Mouse (Mus musculus) kidney, postnatal 14 days (tissue): ENCODE measurements at regions not wholly inside any gene's neighbourhood (a gene's known extent, or its start where the extent isn't known, plus 50 kb on each side); places are given as distances from the start of the nearest gene placed in this dataset.

Experiments
- DNase-seq: peaks from one replicate; pipeline ENCODE4 v3.0.0; 2022; ENCODE audit warnings: mixed read lengths

DNA sequence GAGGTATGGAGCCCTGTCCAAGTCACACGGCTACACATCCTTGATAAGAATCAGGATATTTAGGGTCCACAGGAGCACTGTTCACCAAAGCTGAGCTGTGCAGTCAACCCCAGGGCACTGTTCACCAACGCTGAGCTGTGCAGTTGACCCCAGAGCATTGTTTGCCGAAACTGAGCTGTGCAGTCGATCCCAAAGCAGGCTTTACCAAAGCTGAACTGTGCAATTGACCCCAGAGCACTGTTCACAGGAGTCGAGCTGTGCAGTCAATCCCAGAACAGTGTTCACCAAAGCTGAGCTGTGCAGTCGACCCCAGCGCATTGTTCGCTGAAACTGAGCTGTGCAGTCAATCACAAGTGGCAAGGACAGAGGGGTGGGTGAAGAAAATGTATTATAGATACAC lies 236.0 kb downstream of the 3110018I06Rik start:
- DNase-seq = no peak

DNA sequence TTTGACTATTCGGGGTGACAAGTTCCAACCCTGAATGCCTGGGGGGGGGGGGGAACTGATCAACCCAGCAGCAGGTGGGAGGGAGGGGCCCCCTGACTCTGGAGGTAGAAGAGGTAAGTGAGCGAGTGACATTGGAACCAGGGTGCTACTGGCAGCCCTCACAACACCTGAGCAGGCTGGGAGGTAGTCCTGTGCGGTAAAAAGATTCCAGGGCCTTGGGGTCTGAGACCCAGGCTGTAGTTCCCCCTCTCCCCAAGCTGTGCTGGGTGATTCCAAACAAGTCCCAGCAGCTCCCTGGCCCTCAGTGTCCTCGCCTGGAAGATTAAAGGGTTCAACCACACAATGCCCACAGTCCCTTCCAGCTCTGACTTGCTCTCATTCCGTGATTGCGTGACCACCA lies 240.4 kb downstream of the 3110018I06Rik start:
- no peak for DNase-seq

DNA sequence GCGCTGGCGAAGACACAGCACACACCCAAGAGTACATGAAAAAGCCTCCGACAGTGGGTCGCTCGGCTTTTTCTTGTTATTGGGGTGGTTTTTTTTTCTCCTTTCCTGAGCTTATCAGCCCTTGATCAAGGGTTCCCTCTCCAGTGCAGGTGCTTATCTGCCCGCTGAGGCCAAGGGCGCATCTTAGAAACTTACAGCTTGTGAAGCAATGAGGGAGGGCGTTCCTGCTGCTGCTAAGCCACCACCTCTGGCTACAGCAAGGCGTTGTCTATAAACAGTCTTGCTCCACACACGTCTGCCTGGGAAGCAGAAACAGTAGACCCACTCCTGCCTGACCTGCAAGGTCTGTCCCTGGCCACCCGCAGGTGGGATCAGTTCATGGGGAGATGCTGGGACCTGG lies 240.9 kb downstream of the 3110018I06Rik start:
- no peak for DNase-seq

DNA sequence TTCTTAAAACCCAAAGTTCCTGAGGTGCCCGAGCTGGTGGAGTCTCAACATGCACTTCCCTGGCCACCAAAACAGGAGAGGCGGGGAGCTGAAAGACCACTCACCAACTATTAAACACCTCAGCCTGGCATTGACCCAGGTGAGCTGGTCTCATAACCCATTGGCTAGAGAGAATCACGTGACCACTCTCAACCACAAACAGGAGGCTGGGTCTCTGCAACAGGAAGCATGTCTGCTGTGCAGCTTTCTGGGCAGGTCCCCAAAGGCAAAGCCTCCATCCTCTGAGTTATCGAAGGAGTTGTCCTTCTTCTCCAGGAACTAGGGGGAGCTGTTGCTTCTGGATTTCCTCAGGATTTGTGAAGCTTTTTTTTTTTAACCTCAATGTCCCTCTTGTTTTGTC lies 242.5 kb downstream of the 3110018I06Rik start:
- DNase-seq = no peak

DNA sequence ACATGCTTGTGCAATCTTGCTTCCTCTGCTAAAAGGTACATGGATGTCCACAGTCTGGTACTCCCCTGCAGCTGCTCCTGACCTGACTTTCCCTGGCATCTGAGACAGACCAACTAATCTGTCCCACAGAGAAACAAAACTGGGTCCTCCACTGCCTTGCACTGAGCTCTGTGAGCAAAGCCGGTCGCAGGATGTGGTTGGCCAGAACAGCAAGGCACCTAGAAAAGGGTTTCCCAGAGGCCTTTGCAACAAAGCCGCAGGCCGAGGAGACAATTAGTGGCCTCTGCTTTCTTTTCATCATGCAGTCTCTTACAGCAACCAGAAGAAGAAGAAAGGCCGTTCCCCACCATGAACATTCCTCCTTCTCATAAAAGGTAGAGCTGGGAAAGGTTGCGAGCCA lies 246.1 kb downstream of the 3110018I06Rik start:
- DNase-seq = no peak

DNA sequence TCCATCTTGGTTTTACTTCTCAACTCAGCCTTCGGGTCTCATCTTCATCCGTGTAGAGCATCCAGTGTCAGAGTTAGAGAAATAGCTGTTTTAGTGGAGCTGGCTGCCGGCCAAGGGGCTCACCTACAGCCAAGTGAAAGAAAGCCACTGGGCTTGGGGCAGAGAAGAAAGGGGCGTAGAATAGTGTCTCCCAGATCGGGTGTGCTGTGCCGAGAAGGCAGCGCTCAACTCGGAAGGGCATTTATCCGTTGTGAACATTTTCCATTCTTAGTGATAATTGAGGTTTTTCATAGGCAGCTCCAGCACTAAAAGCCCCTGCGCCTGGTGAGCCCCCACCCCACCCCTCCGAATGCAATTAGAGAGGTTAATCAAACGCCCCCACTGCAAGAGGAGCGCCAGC lies 254.2 kb downstream of the 3110018I06Rik start:
- no peak for DNase-seq

DNA sequence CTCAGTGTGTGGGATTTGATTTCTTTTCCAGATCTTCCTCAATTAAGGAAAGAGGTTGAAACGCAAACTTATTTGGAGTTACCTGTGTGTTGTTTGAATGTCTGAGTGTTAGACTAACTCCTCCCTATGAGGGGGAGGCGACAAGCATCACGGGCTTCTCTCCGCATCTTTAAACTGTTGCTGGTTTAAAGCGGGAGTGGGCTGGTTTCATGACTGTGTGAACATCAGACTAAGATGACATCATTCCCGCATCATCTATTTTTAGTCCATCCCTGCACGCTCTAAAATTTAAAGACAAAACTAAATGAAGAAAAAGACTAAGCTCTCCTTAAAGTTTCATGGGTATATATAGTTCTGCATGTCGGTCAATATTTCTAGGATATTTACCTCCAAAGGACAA lies 256.4 kb downstream of the 3110018I06Rik start:
- no peak for DNase-seq

DNA sequence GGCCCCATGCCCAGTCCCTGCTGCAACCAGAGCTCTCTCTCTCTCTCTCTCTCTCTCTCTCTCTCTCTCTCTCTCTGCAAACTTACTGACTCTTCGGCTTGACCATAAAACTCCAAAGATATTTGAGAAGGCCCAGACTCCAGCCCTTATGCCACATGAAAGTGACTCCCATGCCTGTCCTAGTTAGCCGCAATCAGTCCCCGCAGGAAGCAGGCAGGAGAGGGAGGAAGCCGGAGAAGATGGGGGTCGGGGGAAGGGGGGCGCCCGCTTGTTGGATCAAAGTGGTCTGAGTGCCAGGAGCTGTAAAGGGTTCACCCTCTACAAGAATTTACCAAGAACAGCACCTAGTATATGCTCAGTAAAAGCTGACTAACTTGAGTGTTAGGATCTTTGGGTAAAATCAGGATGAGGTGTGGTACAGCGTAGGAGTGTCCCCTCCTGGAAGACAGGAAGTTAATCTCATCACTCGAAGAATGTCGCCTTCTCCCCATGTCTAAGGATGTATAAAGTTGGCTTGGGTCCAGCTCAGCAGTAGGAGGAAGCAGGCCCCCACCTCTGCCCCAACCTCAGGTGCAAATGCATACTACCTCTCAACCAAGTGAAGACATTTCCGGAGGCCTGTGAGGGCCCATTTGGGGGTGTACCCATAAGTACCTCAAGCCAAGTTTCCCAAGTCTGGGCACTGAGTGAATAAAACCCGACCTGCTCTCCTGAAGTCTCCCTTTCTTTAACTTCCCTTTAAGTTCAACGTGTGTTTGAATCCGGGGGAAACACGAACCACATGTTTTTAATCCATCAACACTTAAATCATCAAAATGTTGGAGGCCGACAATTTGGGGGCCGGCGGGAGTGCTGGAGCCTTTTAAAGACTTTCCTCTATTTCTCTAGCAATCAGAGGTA lies 254.7 kb downstream of the Bcl11b start:
- no peak for DNase-seq

DNA sequence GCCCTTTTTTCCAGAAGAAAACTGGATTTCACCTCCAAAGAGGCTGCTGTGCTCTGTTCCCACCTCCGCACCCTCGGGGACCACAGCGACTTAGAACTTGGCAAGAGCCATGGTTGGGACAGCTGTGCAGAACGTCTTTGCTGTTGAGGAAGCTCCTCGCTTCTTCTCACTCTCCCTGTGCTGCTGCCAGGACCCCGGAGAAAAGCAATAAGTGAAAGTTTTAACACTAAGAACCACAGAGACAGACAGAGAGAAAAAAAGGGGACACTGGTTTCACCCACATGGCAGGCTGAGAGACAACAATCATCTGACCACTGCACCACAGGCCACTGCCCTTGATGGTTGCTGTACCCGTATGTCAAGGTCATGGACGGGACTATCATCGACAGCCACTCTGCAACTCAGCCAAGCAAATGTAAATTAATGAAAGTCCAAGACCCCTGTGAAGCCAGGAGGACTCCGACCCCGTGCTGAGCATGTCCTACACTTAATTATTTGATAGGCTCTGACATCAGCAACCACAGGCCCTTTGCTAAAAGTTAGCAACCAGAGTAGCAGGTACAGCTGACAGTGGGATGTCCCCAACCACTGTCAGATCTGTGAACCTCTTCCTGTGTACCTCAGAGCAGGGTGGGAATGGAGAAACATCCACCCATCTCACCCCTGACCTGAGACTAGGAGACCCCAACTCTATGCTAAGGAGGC lies 253.9 kb downstream of the Bcl11b start:
- DNase-seq = no peak

DNA sequence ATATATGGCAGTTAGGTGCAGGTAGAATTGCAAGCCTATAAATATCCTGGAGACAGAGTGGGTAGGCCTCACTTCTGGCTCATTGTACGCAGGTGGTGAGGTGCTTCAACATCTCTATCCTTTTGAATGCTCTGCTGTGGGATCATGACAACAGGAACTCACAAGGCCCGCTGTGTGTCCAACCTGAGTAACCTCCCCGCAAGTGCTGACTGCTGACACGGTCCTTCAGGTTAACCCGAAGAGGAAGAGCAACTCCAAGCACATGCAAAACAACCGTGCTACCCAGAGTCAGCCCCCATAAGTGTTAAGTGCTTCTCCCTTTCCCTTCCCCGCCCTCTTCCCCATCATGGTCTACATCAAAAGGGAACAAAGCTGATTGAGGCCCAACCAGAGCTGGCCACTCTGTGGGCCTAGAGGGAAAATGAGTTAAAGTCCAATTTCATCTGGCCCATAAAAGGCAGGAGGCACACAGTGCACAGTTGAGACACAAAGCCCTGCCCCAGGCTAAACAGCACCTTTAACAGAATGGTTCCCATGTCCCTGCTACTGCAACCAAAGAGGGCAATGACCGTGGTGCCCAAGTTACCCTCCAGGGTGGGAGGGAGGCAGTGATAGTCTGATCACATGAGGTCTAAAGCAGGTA lies 253.0 kb downstream of the Bcl11b start:
- DNase-seq = no peak

DNA sequence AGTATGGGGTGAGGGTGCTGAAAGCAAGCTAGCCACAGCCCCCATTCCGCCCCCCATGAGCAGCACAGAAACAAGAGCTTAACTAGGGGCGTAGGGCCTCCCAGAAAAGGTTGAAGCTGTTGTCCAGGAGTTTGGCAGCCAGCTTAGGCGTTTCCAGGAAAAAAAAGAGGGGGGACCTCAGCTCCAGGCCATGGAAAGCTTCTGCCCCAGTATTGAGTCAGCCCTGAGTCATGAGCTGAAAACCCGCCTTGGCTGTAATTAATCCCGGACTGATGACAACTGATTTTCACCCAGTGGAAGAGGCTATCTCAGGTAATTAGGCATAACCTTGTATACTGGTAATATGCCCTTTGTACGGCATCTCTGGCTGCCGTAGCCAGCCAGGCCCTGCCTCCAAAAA lies 251.3 kb downstream of the Bcl11b start:
- no peak for DNase-seq

DNA sequence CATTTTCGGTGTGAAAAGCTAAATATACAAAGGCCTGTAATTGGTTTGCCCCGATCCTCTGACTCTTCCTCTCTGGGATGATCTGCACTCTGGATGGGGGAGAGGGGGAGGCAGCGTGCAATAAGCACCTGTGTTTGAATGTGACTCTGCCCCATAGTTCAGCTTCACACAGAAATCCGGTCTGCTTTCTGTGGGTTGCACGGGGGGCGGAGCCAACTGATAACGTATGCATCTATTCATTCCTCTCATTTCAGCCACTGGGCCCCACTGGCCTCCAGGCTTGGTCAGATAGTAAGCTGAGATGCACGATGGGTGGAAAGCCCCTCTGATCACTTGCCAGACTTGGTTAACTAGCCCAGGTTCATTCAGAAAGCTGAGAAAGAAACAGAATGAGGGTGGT lies 250.8 kb downstream of the Bcl11b start:
- no peak for DNase-seq

DNA sequence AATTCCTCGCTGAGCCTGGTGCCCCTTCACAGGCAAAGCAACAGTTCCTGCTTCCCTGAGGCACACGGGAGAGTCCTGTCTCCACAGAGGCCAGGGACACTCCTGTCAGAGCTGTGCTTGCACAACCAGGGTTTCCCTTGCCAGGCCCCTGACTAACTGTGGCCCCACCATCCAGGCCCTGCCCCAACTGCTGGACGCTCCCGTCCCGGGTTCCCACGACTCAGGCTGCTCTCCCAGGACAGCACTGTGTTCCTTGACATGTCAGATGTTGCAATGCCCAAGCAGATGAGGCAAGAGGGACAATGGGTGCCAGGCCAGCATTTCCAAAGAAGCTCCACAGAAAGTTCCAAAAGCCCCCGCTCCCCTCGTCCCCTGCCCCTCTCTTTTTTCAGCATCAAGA lies 250.4 kb downstream of the Bcl11b start:
- no peak for DNase-seq

DNA sequence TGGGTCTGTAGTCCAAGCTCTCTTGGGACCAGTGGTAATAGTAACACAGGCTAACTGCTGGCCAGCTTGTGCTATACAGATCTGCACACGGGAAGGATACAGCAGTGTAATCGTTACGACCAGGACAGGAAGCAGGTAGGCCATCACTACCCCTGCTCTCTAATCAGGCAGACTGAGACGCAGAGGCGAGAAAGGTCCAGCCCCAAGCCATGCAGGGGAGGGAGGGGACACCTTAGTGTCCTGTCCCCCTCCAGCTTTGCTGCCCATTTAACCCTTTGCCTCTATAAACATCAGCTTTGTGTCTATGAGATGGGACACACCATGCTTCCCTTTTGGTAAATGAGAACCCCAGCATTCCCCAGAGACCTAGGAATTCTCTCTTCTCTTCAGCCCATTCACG lies 249.9 kb downstream of the Bcl11b start:
- no peak for DNase-seq

DNA sequence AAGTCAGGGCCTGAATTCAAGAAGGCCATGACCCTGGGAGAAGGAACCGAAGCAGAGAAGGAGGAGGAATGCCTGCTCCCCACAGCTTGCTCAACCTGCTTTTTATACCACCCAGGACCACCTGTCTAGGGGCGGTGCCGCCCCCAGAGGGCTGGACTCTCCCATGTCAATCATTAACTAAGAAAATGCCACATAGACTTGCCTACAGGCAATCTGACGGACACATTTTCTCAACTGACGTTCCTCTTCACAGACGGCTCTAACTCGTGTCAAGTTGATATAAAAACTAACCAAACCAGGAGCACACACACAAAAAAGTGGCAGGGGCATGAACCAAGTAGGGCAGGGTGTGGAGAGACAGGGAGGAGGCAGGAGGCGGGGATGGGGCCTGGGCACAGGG lies 248.5 kb downstream of the Bcl11b start:
- no peak for DNase-seq

DNA sequence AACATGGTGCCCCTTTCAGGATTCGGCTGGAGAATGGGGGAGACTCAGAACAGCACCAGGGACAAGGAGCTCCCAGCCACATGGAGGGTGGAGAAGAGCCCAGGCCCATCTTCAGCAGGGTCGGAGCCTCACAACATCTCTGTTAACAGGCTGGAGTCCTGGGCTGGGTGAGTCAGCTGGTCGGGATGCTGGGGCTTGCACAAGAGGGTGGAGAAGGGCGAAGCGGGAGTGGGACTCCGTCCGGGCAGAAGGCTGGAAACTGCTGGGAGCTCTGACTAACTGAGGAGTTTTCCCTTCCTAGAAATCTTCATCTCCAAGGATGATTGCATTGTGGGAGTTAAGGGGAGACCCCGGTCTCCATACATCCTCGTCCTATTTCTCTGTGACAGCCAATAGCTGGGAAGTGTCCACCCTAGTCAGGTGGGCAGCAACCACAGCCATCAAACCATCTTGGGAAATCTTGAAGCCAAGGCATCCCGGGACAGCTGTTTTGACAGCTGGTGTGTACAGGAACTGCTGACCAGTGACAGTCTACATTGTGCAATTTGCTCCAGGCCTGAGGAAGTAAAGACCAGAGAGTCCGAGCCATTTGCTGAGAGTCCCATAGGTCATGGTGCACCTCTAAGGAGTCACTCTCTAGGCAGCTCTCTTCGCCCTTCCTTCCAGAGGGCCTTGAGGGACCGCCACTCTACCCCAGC lies 247.4 kb downstream of the Bcl11b start:
- DNase-seq = no peak

DNA sequence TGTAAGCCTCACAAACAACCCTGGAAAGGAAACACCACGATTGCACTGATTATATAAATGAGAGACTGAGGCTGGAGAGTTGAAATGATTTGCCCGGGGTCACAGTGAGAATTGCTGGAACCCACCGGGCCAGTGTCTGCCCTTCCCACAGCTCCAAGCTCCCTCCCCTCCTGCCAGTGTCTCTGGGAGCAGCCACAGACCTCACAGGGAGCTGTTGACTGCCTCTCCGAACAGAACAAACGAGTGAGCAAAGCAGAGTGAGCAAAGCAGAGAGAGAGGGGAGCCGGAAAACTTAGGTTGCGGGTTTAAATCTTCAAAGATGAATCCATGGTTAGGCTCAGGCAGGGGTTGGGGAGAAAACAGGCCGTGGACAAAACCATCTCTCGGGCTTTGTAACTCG lies 246.2 kb downstream of the Bcl11b start:
- DNase-seq = no peak

DNA sequence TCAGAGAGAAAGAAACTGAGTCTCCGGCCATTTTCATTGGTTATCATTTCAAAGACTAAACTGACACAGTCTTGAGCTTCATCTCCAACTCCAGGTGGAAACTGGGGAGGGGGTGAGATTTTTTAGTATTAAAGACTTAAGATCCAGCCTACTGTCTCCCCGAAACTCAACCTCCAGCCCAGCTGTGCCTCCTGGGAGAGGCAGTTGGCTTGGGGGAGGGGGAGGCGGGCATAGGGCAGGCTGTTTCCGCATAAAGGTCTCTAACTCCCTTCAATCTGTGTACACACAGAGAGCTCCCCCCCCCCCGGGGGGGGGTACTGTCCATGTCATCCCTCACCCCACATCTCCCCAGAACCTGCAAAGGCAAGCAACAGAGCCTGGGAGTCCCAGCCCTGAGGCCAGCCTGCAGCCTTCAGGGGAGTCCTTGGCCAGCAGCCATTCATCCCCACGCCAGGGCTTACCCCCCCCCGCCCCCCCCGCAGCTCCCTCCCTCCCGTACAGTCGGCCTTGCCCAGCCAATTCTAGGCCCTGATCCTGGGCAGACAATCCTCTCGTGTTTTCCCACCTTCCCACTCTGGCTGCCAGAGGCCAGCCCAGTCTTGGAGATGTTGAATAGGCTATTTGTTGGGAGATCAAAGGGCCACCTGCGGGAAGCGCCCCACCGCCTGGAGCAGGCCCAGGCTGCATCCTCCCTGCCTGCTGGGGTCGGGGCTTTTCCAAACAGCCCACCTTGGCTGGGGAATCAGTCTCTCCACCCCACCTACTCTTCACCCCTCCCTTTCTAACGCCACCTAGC lies 245.2 kb downstream of the Bcl11b start:
- no peak for DNase-seq

DNA sequence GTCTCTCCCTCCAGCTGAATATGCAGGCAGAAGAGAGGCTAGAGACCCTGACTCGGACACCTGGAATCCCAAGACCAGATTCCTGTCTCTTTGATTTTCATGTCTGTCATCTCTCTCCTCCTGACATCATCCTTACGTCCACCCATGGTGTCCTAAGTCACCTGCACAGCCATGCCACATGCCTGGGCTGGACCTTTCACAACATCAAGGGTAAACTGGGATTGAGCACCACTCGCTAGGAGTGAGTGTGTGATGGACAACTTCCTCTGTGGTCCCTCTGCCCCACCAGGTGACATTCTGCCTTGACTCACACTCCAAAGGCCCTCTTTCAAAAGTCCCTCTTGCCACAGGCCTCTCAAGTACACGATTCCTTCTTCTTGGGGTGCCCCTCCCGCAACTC lies 244.1 kb downstream of the Bcl11b start:
- no peak for DNase-seq

DNA sequence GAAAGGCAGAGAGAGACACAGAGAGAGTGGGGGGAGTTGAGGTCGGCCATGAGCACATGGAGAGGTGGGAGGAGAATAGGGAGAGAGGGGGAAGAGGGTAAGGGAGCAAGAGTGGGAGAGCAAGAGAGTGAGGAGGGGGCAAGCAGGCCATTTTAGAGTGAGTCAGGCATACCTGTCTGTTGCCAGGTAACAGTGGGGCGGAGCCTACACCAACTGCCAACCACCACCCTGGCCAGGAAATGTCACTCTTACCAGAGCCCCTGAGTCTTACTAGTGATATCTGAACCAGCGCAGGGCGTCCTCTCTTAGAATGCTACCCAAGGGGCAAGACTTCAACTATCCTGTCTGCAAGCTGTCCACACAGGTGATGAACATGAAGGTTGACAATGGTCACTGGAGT lies 243.5 kb downstream of the Bcl11b start:
- no peak for DNase-seq

DNA sequence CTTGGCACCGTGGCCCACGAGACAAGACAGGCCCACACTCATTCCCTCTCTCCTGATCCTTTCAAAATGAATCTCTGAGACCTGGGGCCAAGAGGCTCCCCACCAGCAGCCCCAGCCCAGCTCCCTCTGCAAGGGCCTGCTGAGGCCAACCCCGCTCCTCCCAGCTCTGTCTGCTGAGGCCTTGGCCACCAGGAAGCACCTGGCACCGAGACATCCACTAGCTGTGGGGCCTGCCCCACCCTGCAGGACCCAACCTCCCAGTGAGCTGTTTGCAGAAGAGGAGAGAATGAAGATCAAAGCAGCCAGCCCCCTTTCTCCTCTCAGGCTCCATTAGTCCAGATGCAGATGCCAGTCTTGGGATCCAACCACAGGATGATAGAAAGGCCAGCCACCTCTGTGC lies 241.3 kb downstream of the Bcl11b start:
- no peak for DNase-seq

DNA sequence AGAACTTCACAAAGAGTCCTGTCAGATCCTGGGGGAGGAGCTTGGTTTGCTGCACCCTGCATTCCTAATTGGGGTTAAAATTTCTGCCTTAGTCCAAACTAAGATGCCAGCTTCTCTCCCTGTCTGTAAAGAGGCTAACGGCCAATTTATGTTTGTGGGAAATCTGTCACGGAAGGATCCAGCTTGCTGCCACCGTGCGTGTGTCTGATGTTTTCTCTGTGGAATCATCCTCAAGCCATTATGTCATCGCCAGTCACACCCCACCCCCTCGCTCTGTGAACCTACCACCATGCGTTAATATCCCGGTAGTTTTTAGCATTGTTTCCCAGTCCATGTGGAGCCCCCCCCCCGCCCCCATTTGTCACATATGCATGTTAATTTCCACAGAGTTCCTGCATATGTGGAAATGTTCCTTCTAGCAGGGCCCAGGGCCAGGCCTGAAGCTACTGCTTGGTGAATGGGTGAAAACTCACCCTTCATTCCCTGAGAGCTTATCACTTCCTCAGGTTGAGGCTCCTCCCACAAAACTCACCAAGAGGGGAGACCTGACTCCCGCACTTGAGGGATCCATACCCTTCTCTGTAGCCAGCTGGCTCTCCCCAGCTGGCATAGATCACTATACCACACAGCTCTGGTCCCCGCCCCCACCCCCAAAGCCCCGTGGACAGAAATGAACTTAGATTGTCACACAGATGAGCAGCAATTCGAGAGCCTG lies 233.4 kb downstream of the Bcl11b start:
- no peak for DNase-seq
